In genomic region chr1:192796201-192797010, GRCm38 (mm10) we compare ENCODE assay signal across 8 mouse cellular contexts. TPM values are rescaled to one million over a fixed set of nuclear protein-coding genes. Genes with fewer than 3 reads are reported as not detected.
A peak's percentile ranks its signal among the peaks of the same experiment; 100 is the strongest.
DNase-seq lines count a peak whose midpoint lies in the region; ATAC-seq and TF ChIP-seq lines count a peak whose summit lies in the region.

No protein-coding gene starts in this region.

- no peak for DNase-seq in thymus, adult 2 months
- DNase-seq in thymus, postnatal 10 days (ENCODE audit: low spot score in 2 of 2) = no peak
- DNase-seq in forebrain, embryonic 11.5 days (ENCODE audit: low spot score) = peak; percentile 57
- DNase-seq in limb, embryonic 11.5 days (ENCODE audit: low spot score) = peak; percentile 82
- DNase-seq in adrenal gland, postnatal 36 days = no peak
- DNase-seq in left cerebral cortex, adult 18-20 months (ENCODE audit: low spot score in 2 of 2) = no peak
- no peak for DNase-seq in gastrocnemius, adult 8-10 months (ENCODE audit: low spot score in 2 of 2)

- TF ChIP-seq CTCF in thymus, adult 2 months (IDR thresholded peaks at IDR 0.05; ENCODE audit: borderline replicate concordance, control insufficient read depth, extremely low read depth, insufficient read depth, low read length, poor library complexity) = no peak

- no peaks in the 10 kb centered on the region for H3K27me3 ChIP-seq in thymus, adult 2 months (ENCODE audit: control insufficient read depth, insufficient read depth, low read length)
- H3K27me3 ChIP-seq in forebrain, embryonic 11.5 days (ENCODE audit: control insufficient read depth, insufficient read depth, low read length) = no peaks in the 10 kb centered on the region
- H3K27me3 ChIP-seq in limb, embryonic 11.5 days (ENCODE audit: control insufficient read depth, insufficient read depth, low read length) = no peaks in the 10 kb centered on the region
- no peaks in the 10 kb centered on the region for H3K27me3 ChIP-seq in stomach, embryonic 16.5 days (ENCODE audit: control insufficient read depth, insufficient read depth, low read length)

- WGBS in thymus, adult 2 months = 31% methylated on average over 18 of the region's 21 CpGs
- WGBS in forebrain, embryonic 11.5 days = 3% methylated on average over 14 of the region's 21 CpGs
- 0% methylated on average over 11 of the region's 21 CpGs for whole genome bisulfite sequencing in limb, embryonic 11.5 days
- 20% methylated on average over 13 of the region's 21 CpGs for WGBS in stomach, embryonic 16.5 days

- H3K36me3 ChIP-seq in thymus, adult 2 months (ENCODE audit: control insufficient read depth, insufficient read depth, low read length) = no peaks in the 10 kb centered on the region
- no peaks in the 10 kb centered on the region for H3K36me3 ChIP-seq in forebrain, embryonic 11.5 days (ENCODE audit: control insufficient read depth, insufficient read depth, low read length)
- H3K36me3 ChIP-seq in limb, embryonic 11.5 days (ENCODE audit: control insufficient read depth, insufficient read depth, low read length) = no peaks in the 10 kb centered on the region
- no peaks in the 10 kb centered on the region for H3K36me3 ChIP-seq in stomach, embryonic 16.5 days (ENCODE audit: control insufficient read depth, insufficient read depth, low read length)

- no peaks in the 10 kb centered on the region; the same call in 1 of the 2 replicates for H3K9me3 ChIP-seq in forebrain, embryonic 11.5 days (ENCODE audit: control insufficient read depth, low read length)
- no peaks in the 10 kb centered on the region for H3K9me3 ChIP-seq in limb, embryonic 11.5 days (ENCODE audit: control insufficient read depth, low read length)
- H3K9me3 ChIP-seq in stomach, embryonic 16.5 days (replicated peaks; ENCODE audit: control insufficient read depth, low read length) = no peaks in the 10 kb centered on the region

- H3K4me3 ChIP-seq in thymus, adult 2 months (ENCODE audit: control insufficient read depth, insufficient read depth, low read length) = no peak overlapping the region
- no peak overlapping the region for H3K4me3 ChIP-seq in forebrain, embryonic 11.5 days (ENCODE audit: low read depth, low read length)
- no peak overlapping the region for H3K4me3 ChIP-seq in limb, embryonic 11.5 days (ENCODE audit: low read depth, low read length)
- H3K4me3 ChIP-seq in stomach, embryonic 16.5 days (replicated peaks; ENCODE audit: low read length) = no peak overlapping the region

- H3K4me1 ChIP-seq in thymus, adult 2 months (replicated peaks; ENCODE audit: control insufficient read depth, insufficient read depth, low read length) = peaks cover 25% of the 10 kb centered on the region
- peaks cover 27% of the 10 kb centered on the region for H3K4me1 ChIP-seq in forebrain, embryonic 11.5 days (replicated peaks; ENCODE audit: control insufficient read depth, insufficient read depth, low read length)
- peaks cover 60% of the 10 kb centered on the region for H3K4me1 ChIP-seq in limb, embryonic 11.5 days (ENCODE audit: control insufficient read depth, insufficient read depth, low read length)
- H3K4me1 ChIP-seq in stomach, embryonic 16.5 days (ENCODE audit: control insufficient read depth, insufficient read depth, low read length) = peaks cover 29% of the 10 kb centered on the region

- peak overlapping the region; percentile 38; the same call in 1 of the 2 replicates for H3K27ac ChIP-seq in thymus, adult 2 months (ENCODE audit: control insufficient read depth, insufficient read depth, low read length)
- H3K27ac ChIP-seq in forebrain, embryonic 11.5 days (ENCODE audit: low read depth, low read length) = peak overlapping the region; percentile 46
- peak overlapping the region; percentile 91 for H3K27ac ChIP-seq in limb, embryonic 11.5 days (replicated peaks; ENCODE audit: low read depth, low read length)
- peak overlapping the region; percentile 74 for H3K27ac ChIP-seq in stomach, embryonic 16.5 days (ENCODE audit: low read length)

- peak overlapping the region; percentile 27 for H3K9ac ChIP-seq in forebrain, embryonic 11.5 days (ENCODE audit: low read length)
- H3K9ac ChIP-seq in limb, embryonic 11.5 days (ENCODE audit: low read length) = no peak overlapping the region
- peak overlapping the region; percentile 31; the same call in 1 of the 2 replicates for H3K9ac ChIP-seq in stomach, embryonic 16.5 days (ENCODE audit: low read length)

- TF ChIP-seq POLR2A in thymus, adult 2 months (IDR thresholded peaks at IDR 0.05; ENCODE audit: control insufficient read depth, extremely low read depth, insufficient read depth, low read length, poor library complexity) = no peak

- peak; percentile 28; the same call in 1 of the 2 replicates for ATAC-seq in forebrain, embryonic 11.5 days (replicated peaks; ENCODE audit: low FRiP score)
- ATAC-seq in limb, embryonic 11.5 days (ENCODE audit: insufficient number of reproducible peaks, low FRiP score, low TSS enrichment, low read depth) = peak; percentile 58
- ATAC-seq in stomach, embryonic 16.5 days (ENCODE audit: insufficient read depth, low FRiP score) = no peak

- H3K4me2 ChIP-seq in forebrain, embryonic 11.5 days (ENCODE audit: low read depth, low read length, severe bottlenecking) = peak overlapping the region; percentile 24; the same call in 1 of the 2 replicates
- 0 out of 2 replicates have a peak overlapping the region, but pooled peaks have one; percentile 20 for H3K4me2 ChIP-seq in limb, embryonic 11.5 days (ENCODE audit: low read depth, severe bottlenecking)
- H3K4me2 ChIP-seq in stomach, embryonic 16.5 days (ENCODE audit: low read depth, low read length) = peak overlapping the region; percentile 17; the same call in 1 of the 2 replicates

RNA-seq across cellular contexts. Expression of gene Hhat, which starts 25.4 kb away (rescaled TPM):
- polyA plus RNA-seq in thymus, adult 2 months (2012; rRNA removed) = 5.8 and 6.6 TPM in 2 replicates
- 6.2 and 8.0 TPM in 2 replicates for polyA plus RNA-seq in forebrain, embryonic 11.5 days (2014; fragmentation: Nextera tagmentation; extraction: Ambion mirVana)
- 12.3 and 16.6 TPM in 2 replicates for polyA plus RNA-seq in limb, embryonic 11.5 days (2014; fragmentation: Nextera tagmentation; extraction: Ambion mirVana)
- polyA plus RNA-seq in stomach, embryonic 16.5 days (2015; fragmentation: Nextera tagmentation; extraction: Ambion mirVana) = 8.1 and 8.9 TPM in 2 replicates
- total RNA-seq in adrenal gland, postnatal 36 days (2021) = 1 to 10 TPM; 2.9 to 8.5 TPM
- 1 to 10 TPM; 1.3 to 1.7 TPM for total RNA-seq in left cerebral cortex, adult 18-20 months (2021)
- 1 to 10 TPM in 2 of 4 experiments, under 1 TPM in 2; 0.80 to 1.9 (median 1.2) TPM for total RNA-seq in gastrocnemius, adult 8-10 months (2022)

RNA-seq across cellular contexts. Expression of gene Sertad4, which starts 59.1 kb away (rescaled TPM):
- 1.6 and 2.3 TPM in 2 replicates for polyA plus RNA-seq in thymus, adult 2 months (2012; rRNA removed)
- 17.2 and 17.3 TPM in 2 replicates for polyA plus RNA-seq in forebrain, embryonic 11.5 days (2014; fragmentation: Nextera tagmentation; extraction: Ambion mirVana)
- 71.9 and 73.6 TPM in 2 replicates for polyA plus RNA-seq in limb, embryonic 11.5 days (2014; fragmentation: Nextera tagmentation; extraction: Ambion mirVana)
- 5.0 and 5.7 TPM in 2 replicates for polyA plus RNA-seq in stomach, embryonic 16.5 days (2015; fragmentation: Nextera tagmentation; extraction: Ambion mirVana)
- total RNA-seq in adrenal gland, postnatal 36 days (2021) = 1 to 10 TPM; 2.8 to 9.5 TPM
- total RNA-seq in left cerebral cortex, adult 18-20 months (2021) = 10 to 100 TPM; 12.3 to 13.6 TPM
- total RNA-seq in gastrocnemius, adult 8-10 months (2022) = 1 to 10 TPM in 3 of 4 experiments, under 1 TPM in 1; 0.78 to 1.9 (median 1.4) TPM

Comparison
In these comparisons a context has a peak if more than half of its experiments do, and no peak if none do; other contexts are left out.
1. DNase-seq: peak in forebrain, embryonic 11.5 days (single experiment) and limb, embryonic 11.5 days (single experiment); none in thymus, adult 2 months (single experiment), thymus, postnatal 10 days (0 of 2), adrenal gland, postnatal 36 days (0 of 2), left cerebral cortex, adult 18-20 months (0 of 2) and gastrocnemius, adult 8-10 months (0 of 2).
2. H3K27ac ChIP-seq: peak in every context shown above with its lines; median percentile 91 in limb, embryonic 11.5 days; 74 in stomach, embryonic 16.5 days; 46 in forebrain, embryonic 11.5 days; 38 in thymus, adult 2 months.
3. Peak in every context shown above with its lines, with median percentiles within 50 percentile points of each other: H3K4me2 ChIP-seq.